Mouse (Mus musculus): ENCODE data around the gene Aunip. TPM values are rescaled to one million over a fixed set of nuclear protein-coding genes. Genes with fewer than 3 reads are reported as not detected.

The Aunip gene
- total and polyA plus RNA-seq, 2 experiments from 2014 or later = 1.8 to 3.1 TPM

DNA sequence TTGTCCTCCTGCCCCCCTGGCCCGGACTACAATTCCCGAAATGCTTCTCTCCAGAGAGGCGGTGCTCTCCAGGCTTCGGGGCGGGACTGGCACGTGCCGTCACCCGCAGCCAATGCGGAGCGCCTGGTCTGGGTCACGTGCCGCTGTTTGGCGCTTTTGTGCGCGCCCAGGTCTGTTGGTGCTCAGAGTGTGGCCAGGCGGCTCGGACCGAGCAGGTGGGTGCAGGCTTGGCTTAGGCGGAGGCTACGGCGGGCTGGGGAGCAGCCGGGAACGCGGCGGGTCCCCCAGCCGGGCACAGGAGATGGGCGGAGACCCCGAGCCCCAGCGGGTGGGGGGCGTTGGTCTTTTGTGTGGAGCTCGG, 42.6 kb upstream of the Aunip start, which contains the start of gene Stmn1:
Gene Stmn1 (plus strand): TSS at position 106 of the 361 bp plus-strand sequence.
- 0% methylated on average over 31 of the region's 31 CpGs for WGBS
- peak within 1 kb of the TSS; percentile 80 for H3K27ac ChIP-seq (ENCODE audit: low read depth)
- peak within 1 kb of the TSS; percentile 98 for H3K4me2 ChIP-seq (ENCODE audit: low read depth, low read length)
- H3K27me3 ChIP-seq (ENCODE audit: control insufficient read depth, insufficient read depth, low read length) = no peaks in the 10 kb centered on the region
- TF ChIP-seq CTCF (IDR thresholded peaks at IDR 0.05; ENCODE audit: low read depth) (no peak), EP300 (IDR thresholded peaks at IDR 0.05; ENCODE audit: low read depth) (no peak)
- H3K9ac ChIP-seq (replicated peaks; ENCODE audit: low read depth, low read length) = peak within 1 kb of the TSS; percentile 71
- no peaks in the 10 kb centered on the region for H3K9me3 ChIP-seq (replicated peaks; ENCODE audit: control insufficient read depth, low read length)
- DNase-seq (ENCODE audit: low spot score) (peak; percentile 93), ATAC-seq (ENCODE audit: insufficient read depth, low read depth) (peak; percentile 93)
- H3K4me1 ChIP-seq (ENCODE audit: control insufficient read depth, insufficient read depth) = 0 out of 2 replicates have a peak, but pooled peaks cover 7% of the 10 kb centered on the region
- peak within 1 kb of the TSS; percentile 87 for H3K4me3 ChIP-seq (ENCODE audit: low read depth, low read length)
- peaks cover 25% of the 10 kb centered on the region for H3K36me3 ChIP-seq (replicated peaks; ENCODE audit: control insufficient read depth, insufficient read depth, low read length)

DNA sequence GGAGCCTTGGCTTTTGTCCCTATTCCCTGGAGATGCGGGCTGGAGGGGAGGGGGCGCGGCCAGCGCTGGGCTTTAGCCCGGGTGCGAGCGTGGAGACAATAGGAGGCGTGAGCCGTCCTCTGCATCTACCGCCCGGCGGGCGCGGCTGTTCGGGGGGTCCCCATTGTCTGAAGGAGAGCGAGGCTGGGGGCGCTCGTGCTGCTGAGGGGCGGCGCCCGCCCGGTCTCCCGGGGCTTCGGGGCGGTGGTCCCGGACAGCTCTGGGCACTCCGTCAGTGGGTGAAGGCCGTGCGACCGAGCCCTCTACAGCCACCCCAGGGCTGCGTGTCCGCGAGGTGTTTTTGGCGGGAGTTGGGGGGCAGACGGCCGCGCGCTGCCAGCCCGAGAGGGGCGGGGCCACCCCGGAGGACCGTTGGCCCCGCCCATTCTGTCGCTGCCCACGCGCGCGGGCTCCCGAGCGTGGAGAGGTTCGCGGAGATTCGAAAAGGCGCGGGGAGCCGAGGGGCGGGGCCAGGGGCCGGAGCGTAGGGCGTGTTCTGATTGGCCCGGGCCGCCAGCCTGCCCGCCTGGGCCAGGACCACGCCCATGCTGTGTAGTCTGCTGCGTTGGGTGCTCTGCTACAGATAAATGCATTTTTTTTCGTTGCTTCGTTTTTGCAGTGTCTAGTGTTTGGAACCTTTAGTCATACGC, 42.1 kb upstream of the Aunip start:
- DNase-seq (ENCODE audit: low spot score) (peak; percentile 88), ATAC-seq (ENCODE audit: insufficient read depth, low read depth) (peak; percentile 89)
- Histone ChIP-seq H3K27me3 (ENCODE audit: control insufficient read depth, insufficient read depth, low read length) (no peaks in the 10 kb centered on the region), H3K9ac (replicated peaks; ENCODE audit: low read depth, low read length) (peak overlapping the region; percentile 71), H3K4me3 (ENCODE audit: low read depth, low read length) (peak overlapping the region; percentile 87), H3K27ac (ENCODE audit: low read depth) (peak overlapping the region; percentile 80), H3K4me1 (ENCODE audit: control insufficient read depth, insufficient read depth) (0 out of 2 replicates have a peak, but pooled peaks cover 7% of the 10 kb centered on the region), H3K4me2 (ENCODE audit: low read depth, low read length) (peak overlapping the region; percentile 98), H3K36me3 (replicated peaks; ENCODE audit: control insufficient read depth, insufficient read depth, low read length) (peaks cover 27% of the 10 kb centered on the region), H3K9me3 (replicated peaks; ENCODE audit: control insufficient read depth, low read length) (no peaks in the 10 kb centered on the region)
- TF ChIP-seq CTCF (IDR thresholded peaks at IDR 0.05; ENCODE audit: low read depth) = no peak
- TF ChIP-seq EP300 (IDR thresholded peaks at IDR 0.05; ENCODE audit: low read depth) = no peak
- WGBS = under 1% methylated on average over 65 of the region's 68 CpGs

- 8% methylated on average over 6 of the region's 6 CpGs for WGBS
- Histone ChIP-seq H3K36me3 (replicated peaks; ENCODE audit: control insufficient read depth, insufficient read depth, low read length) (peaks cover 34% of the 10 kb centered on the region), H3K27me3 (ENCODE audit: control insufficient read depth, insufficient read depth, low read length) (no peaks in the 10 kb centered on the region), H3K4me3 (ENCODE audit: low read depth, low read length) (peak overlapping the region; percentile 87), H3K9ac (replicated peaks; ENCODE audit: low read depth, low read length) (no peak overlapping the region; the same call in 1 of the 2 replicates), H3K4me1 (ENCODE audit: control insufficient read depth, insufficient read depth) (0 out of 2 replicates have a peak, but pooled peaks cover 7% of the 10 kb centered on the region), H3K4me2 (ENCODE audit: low read depth, low read length) (peak overlapping the region; percentile 98), H3K27ac (ENCODE audit: low read depth) (0 out of 2 replicates have a peak overlapping the region, but pooled peaks have one; percentile 6), H3K9me3 (replicated peaks; ENCODE audit: control insufficient read depth, low read length) (no peaks in the 10 kb centered on the region)
- DNase-seq (ENCODE audit: low spot score) (no peak), ATAC-seq (ENCODE audit: insufficient read depth, low read depth) (no peak)
- TF ChIP-seq EP300 (IDR thresholded peaks at IDR 0.05; ENCODE audit: low read depth) = no peak
- TF ChIP-seq CTCF (IDR thresholded peaks at IDR 0.05; ENCODE audit: low read depth) = no peak
Measured at GRCm38 (mm10) chr4:134469341-134469796, 41.4 kb upstream of the Aunip start.

- 77% methylated on average over 3 of the region's 3 CpGs for WGBS
- no peak overlapping the region for H3K9ac ChIP-seq (replicated peaks; ENCODE audit: low read depth, low read length)
- no peak for ATAC-seq (ENCODE audit: insufficient read depth, low read depth)
- TF ChIP-seq EP300 (IDR thresholded peaks at IDR 0.05; ENCODE audit: low read depth) = no peak
- TF ChIP-seq CTCF (IDR thresholded peaks at IDR 0.05; ENCODE audit: low read depth) = no peak
- peak overlapping the region; percentile 87; the same call in 1 of the 2 replicates for H3K4me3 ChIP-seq (ENCODE audit: low read depth, low read length)
- peak overlapping the region; percentile 98 for H3K4me2 ChIP-seq (ENCODE audit: low read depth, low read length)
- peaks cover 40% of the 10 kb centered on the region for H3K36me3 ChIP-seq (replicated peaks; ENCODE audit: control insufficient read depth, insufficient read depth, low read length)
- H3K9me3 ChIP-seq (replicated peaks; ENCODE audit: control insufficient read depth, low read length) = no peaks in the 10 kb centered on the region
- no peak for DNase-seq (ENCODE audit: low spot score)
- H3K4me1 ChIP-seq (ENCODE audit: control insufficient read depth, insufficient read depth) = 0 out of 2 replicates have a peak, but pooled peaks cover 7% of the 10 kb centered on the region
- H3K27ac ChIP-seq (ENCODE audit: low read depth) = no peak overlapping the region
- no peaks in the 10 kb centered on the region for H3K27me3 ChIP-seq (ENCODE audit: control insufficient read depth, insufficient read depth, low read length)
Measured at GRCm38 (mm10) chr4:134469985-134470384, 40.8 kb upstream of the Aunip start.

DNA sequence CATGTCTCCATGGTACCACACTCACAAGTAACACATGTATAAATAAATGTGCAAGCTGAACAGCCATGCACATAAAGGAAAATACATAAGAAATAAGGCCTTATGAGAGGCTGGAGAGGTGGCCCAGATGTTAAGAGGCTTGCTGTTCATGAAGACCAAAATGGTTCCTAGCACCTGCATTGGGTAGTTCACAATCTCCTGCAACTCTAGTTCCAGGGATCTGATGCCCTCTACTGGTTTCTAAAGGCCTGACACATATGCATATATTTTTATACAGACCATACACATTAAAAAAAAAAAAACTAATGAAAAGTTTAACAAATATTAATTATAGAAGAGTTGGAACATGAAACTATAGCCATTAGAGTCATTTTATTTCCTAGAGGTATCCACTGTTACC, 39.3 kb upstream of the Aunip start:
- peaks cover 50% of the 10 kb centered on the region for H3K36me3 ChIP-seq (replicated peaks; ENCODE audit: control insufficient read depth, insufficient read depth, low read length)
- DNase-seq (ENCODE audit: low spot score) (no peak), ATAC-seq (ENCODE audit: insufficient read depth, low read depth) (no peak)
- H3K4me3 ChIP-seq (ENCODE audit: low read depth, low read length) = no peak overlapping the region
- no peak overlapping the region for H3K4me2 ChIP-seq (ENCODE audit: low read depth, low read length)
- H3K4me1 ChIP-seq (ENCODE audit: control insufficient read depth, insufficient read depth) = 0 out of 2 replicates have a peak, but pooled peaks cover 7% of the 10 kb centered on the region
- H3K9ac ChIP-seq (replicated peaks; ENCODE audit: low read depth, low read length) = no peak overlapping the region
- H3K9me3 ChIP-seq (replicated peaks; ENCODE audit: control insufficient read depth, low read length) = no peaks in the 10 kb centered on the region
- TF ChIP-seq CTCF (IDR thresholded peaks at IDR 0.05; ENCODE audit: low read depth) (peak; percentile 13), EP300 (IDR thresholded peaks at IDR 0.05; ENCODE audit: low read depth) (no peak)
- H3K27ac ChIP-seq (ENCODE audit: low read depth) = no peak overlapping the region
- H3K27me3 ChIP-seq (ENCODE audit: control insufficient read depth, insufficient read depth, low read length) = no peaks in the 10 kb centered on the region
